9 mouse cellular contexts compared by ENCODE assay signal in genomic region chr17:32951441-32951840, GRCm38 (mm10). TPM values are rescaled to one million over a fixed set of nuclear protein-coding genes. Genes with fewer than 3 reads are reported as not detected.
DNase-seq lines count a peak whose midpoint lies in the region; ATAC-seq and TF ChIP-seq lines count a peak whose summit lies in the region.
"Had no signal": no experiment of that assay in that cellular context is flagged by ENCODE, and none has a peak within 500 bp of the region (broad histone marks: within the 10 kb centered on the region; RNA-seq: fewer than 3 reads in every experiment).

No protein-coding gene starts in this region.

- no peaks in the 10 kb centered on the region for H3K9me3 ChIP-seq in lung, postnatal 0 days (ENCODE audit: low read length)
- H3K9me3 ChIP-seq: liver, embryonic 15.5 days had no signal

- 27% methylated on average over 16 of the region's 16 CpGs for WGBS in lung, postnatal 0 days

- H3K4me1 ChIP-seq in lung, postnatal 0 days (ENCODE audit: insufficient read depth, low read depth, low read length), result peaks cover 8% of the 10 kb centered on the region

- no peak overlapping the region for H3K9ac ChIP-seq in lung, postnatal 0 days (replicated peaks; ENCODE audit: low read depth)
- H3K9ac ChIP-seq: liver, embryonic 15.5 days had no signal

- H3K27ac ChIP-seq in layer of hippocampus, adult 2 months, result no peak overlapping the region
- no peak overlapping the region for H3K27ac ChIP-seq in lung, postnatal 0 days (ENCODE audit: low read length)
- H3K27ac ChIP-seq: liver, embryonic 15.5 days had no signal

- no peaks in the 10 kb centered on the region for H3K36me3 ChIP-seq in lung, postnatal 0 days (ENCODE audit: insufficient read depth, low read length)
- H3K36me3 ChIP-seq: liver, embryonic 15.5 days had no signal

- TF ChIP-seq EP300 in lung, postnatal 0 days (IDR thresholded peaks at IDR 0.05), result no peak

- H3K27me3 ChIP-seq in lung, postnatal 0 days (replicated peaks; ENCODE audit: insufficient read depth, low read length), result no peaks in the 10 kb centered on the region

- peak; percentile 27 for ATAC-seq in CD4-positive, CD25-positive, alpha-beta regulatory T cell, adult 4 months
- ATAC-seq in lung, postnatal 0 days, result no peak

- TF ChIP-seq CTCF in layer of hippocampus, adult 2 months (conservative IDR thresholded peaks at IDR 0.05), result peak; percentile 88
- TF ChIP-seq CTCF in lung, postnatal 0 days (IDR thresholded peaks at IDR 0.05), result peak; percentile 91

- DNase-seq in ZHBTc4 (ENCODE audit: low read depth, low spot score), result peak; percentile 97
- DNase-seq in cerebellum, postnatal 36 days, result peak; percentile 86 to 91
- peak; percentile 74 to 81 for DNase-seq in gastrocnemius, postnatal 4 days (ENCODE audit: low spot score in 2 of 2)
- DNase-seq in layer of hippocampus, adult 2 months (ENCODE audit: low spot score in 2 of 2), result peak; percentile 76 to 91
- DNase-seq in lung, postnatal 0 days (ENCODE audit: low spot score), result peak; percentile 85
- DNase-seq in right cerebral cortex, adult 2 months (ENCODE audit: low spot score in 2 of 2), result peak; percentile 87 to 88
- DNase-seq in urinary bladder, adult 2 months (ENCODE audit: low spot score), result peak; percentile 71

- H3K4me2 ChIP-seq in lung, postnatal 0 days (replicated peaks; ENCODE audit: low read depth, low read length), result no peak overlapping the region
- H3K4me2 ChIP-seq: liver, embryonic 15.5 days had no signal

- peak overlapping the region; percentile 14; the same call in 1 of the 2 replicates for H3K4me3 ChIP-seq in layer of hippocampus, adult 2 months
- H3K4me3 ChIP-seq in lung, postnatal 0 days (ENCODE audit: low read depth, low read length), result no peak overlapping the region
- H3K4me3 ChIP-seq: liver, embryonic 15.5 days had no signal

RNA-seq across cellular contexts. Expression of gene Cyp4f13, which starts 4.2 kb away (rescaled TPM):
- polyA plus RNA-seq in CD4-positive, CD25-positive, alpha-beta regulatory T cell, adult 4 months (2017; shearing (Covaris generic)), result 10 to 100 TPM; 43.6 to 81.3 TPM
- 10 to 100 TPM; 12.7 to 13.9 TPM for total RNA-seq in gastrocnemius, postnatal 4 days (2021)
- 10 to 100 TPM; 23.7 to 27.6 TPM for total RNA-seq in layer of hippocampus, adult 2 months (2021)
- polyA plus RNA-seq in lung, postnatal 0 days (2015; fragmentation: Nextera tagmentation; extraction: Ambion mirVana), result 20.8 and 22.0 TPM in 2 replicates
- 66.3 and 73.1 TPM in 2 replicates for polyA plus RNA-seq in urinary bladder, adult 2 months (2012; rRNA removed)

RNA-seq across cellular contexts. Expression of gene Zfp472, which starts 14.2 kb away (rescaled TPM):
- polyA plus RNA-seq in CD4-positive, CD25-positive, alpha-beta regulatory T cell, adult 4 months (2017; shearing (Covaris generic)), result 10 to 100 TPM; 23.1 to 26.6 TPM
- 1 to 10 TPM; 3.3 to 4.7 TPM for total RNA-seq in gastrocnemius, postnatal 4 days (2021)
- total RNA-seq in layer of hippocampus, adult 2 months (2021), result 1 to 10 TPM; 5.6 to 6.5 TPM
- polyA plus RNA-seq in lung, postnatal 0 days (2015; fragmentation: Nextera tagmentation; extraction: Ambion mirVana), result 7.6 and 7.8 TPM in 2 replicates
- polyA plus RNA-seq in urinary bladder, adult 2 months (2012; rRNA removed), result 5.3 and 6.5 TPM in 2 replicates

RNA-seq across cellular contexts. Expression of gene Cyp4f14, which starts 34.3 kb away (rescaled TPM):
- not detected for polyA plus RNA-seq in CD4-positive, CD25-positive, alpha-beta regulatory T cell, adult 4 months (2017; shearing (Covaris generic))
- under 1 TPM; 0.12 to 0.13 TPM for total RNA-seq in gastrocnemius, postnatal 4 days (2021)
- 1 to 10 TPM; 4.1 to 5.4 TPM for total RNA-seq in layer of hippocampus, adult 2 months (2021)
- polyA plus RNA-seq in lung, postnatal 0 days (2015; fragmentation: Nextera tagmentation; extraction: Ambion mirVana), result not detected in 2 replicates
- 0.10 and 0.12 TPM in 2 replicates for polyA plus RNA-seq in urinary bladder, adult 2 months (2012; rRNA removed)
- polyA plus RNA-seq: liver, embryonic 15.5 days had no signal

RNA-seq across cellular contexts. Expression of gene Zfp952, which starts 41.5 kb away (rescaled TPM):
- polyA plus RNA-seq in CD4-positive, CD25-positive, alpha-beta regulatory T cell, adult 4 months (2017; shearing (Covaris generic)), result 10 to 100 TPM; 14.7 to 17.3 TPM
- total RNA-seq in gastrocnemius, postnatal 4 days (2021), result 1 to 10 TPM; 6.7 to 8.1 TPM
- total RNA-seq in layer of hippocampus, adult 2 months (2021), result 10 to 100 TPM; 17.9 to 19.0 TPM
- 7.3 and 8.4 TPM in 2 replicates for polyA plus RNA-seq in lung, postnatal 0 days (2015; fragmentation: Nextera tagmentation; extraction: Ambion mirVana)
- polyA plus RNA-seq in urinary bladder, adult 2 months (2012; rRNA removed), result 8.0 and 8.6 TPM in 2 replicates

RNA-seq across cellular contexts. Expression of gene Zfp870, which starts 60.0 kb away (rescaled TPM):
- polyA plus RNA-seq in CD4-positive, CD25-positive, alpha-beta regulatory T cell, adult 4 months (2017; shearing (Covaris generic)), result 10 to 100 TPM; 11.6 to 13.8 TPM
- 10 to 100 TPM in 1 of 2 experiments, 1 to 10 TPM in 1; 7.4 to 10.4 TPM for total RNA-seq in gastrocnemius, postnatal 4 days (2021)
- total RNA-seq in layer of hippocampus, adult 2 months (2021), result 10 to 100 TPM; 10.4 to 10.9 TPM
- polyA plus RNA-seq in lung, postnatal 0 days (2015; fragmentation: Nextera tagmentation; extraction: Ambion mirVana), result 3.9 and 4.9 TPM in 2 replicates
- polyA plus RNA-seq in urinary bladder, adult 2 months (2012; rRNA removed), result 3.6 and 4.8 TPM in 2 replicates
